Mouse (Mus musculus): ENCODE results near the gene Baz1a.
"Not testable (repeated sequence)": the region's sequence is repeated elsewhere in the genome, so short reads cannot be mapped to it uniquely, and the experiment has no call there.

Baz1a gene

DNA sequence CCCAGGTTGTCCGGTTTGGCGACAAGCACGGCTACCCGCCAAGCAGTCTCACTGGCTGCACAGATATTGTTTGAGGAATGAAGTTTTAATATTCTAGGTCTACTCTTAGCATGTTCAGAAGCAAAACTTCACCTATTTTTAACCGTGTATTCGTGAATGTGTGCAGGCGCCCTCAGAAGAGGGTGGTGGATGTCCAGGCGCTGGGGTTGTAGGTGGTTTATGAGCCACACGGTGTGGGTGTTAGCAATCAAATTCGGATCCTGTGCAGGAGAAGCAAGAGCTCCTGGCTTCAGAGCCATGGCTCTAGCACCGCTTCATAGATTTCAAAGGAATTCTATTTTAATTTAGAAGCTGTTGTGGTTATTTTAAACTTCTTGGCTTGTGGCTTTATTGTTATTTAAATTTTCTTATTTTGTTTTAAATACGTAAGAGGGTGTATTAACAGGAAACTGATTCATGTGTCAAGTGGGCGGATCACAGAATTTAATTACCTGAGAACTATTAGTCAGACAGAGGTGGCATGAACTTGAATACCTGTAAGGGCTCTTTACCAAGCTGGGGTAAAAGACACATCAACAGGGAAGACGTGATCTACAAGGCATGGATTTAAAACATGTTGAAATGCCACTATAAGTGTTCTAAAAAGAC lies 6.7 kb downstream of the Baz1a start:
- no peak for DNase-seq (ENCODE audit: low spot score)

- DNase-seq (ENCODE audit: low spot score) = no peak
Observed at GRCm38 (mm10) chr12:55006071-55006470, 8.1 kb downstream of the Baz1a start.

GRCm38 (mm10) chr12:55004396-55004795 lies 9.8 kb downstream of the Baz1a start:
- no peak for DNase-seq (ENCODE audit: low spot score)

DNA sequence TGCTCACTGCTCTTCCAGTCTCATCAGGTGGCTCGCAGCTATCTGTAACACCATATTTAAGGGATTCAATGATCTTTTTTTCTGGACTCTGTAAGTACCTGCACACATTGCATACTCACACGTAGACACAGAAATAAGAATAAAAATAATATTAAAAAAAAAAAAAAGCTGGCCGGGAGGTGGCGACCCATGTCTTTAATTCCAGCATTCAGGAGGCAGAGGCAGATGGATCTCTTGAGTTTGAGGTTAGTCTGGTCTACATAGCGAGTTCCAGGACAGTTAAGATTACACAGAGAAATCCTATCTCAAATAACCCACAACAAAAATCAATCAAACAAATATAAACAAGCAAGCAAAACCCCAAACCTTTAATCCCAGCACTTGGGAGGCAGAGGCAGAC lies 10.3 kb downstream of the Baz1a start:
- DNase-seq (ENCODE audit: low spot score) = no peak

GRCm38 (mm10) chr12:55002532-55002931 lies 11.6 kb downstream of the Baz1a start:
- DNase-seq (ENCODE audit: low spot score) = not testable (repeated sequence)

DNA sequence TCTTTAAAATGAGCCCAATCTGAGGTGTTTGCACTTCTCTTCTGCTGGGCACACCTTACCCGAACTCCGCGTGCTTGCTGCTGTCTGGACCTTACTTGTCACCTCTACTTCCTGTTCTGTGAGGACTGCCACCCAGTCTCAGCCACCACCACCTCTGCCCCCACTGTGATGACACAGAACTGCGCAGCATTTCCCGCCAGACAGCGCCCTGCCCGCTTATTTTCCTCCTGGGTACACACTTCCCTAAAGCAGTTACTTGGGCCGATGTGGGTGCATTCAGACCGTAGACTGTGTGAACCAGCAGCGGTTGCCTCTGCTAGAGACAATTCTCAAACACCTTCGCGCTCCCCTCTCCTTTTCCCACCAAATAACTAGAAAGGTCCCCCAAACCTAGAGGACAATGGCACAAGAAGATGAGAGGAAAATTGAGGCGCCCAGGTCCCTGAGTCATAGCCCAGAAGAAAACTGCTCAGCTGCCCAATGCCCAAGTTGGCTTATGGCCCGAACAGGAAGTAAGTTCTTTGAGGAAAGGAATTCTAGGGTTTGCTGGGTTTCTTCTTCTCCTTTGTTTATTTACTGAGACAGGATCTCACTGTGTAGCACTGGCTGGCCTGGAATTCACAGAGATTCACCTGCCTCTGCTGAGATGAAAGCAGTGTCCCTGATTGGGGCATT lies 15.0 kb downstream of the Baz1a start:
- peak; percentile 63 for DNase-seq (ENCODE audit: low spot score)

GRCm38 (mm10) chr12:54998411-54998810 lies 15.7 kb downstream of the Baz1a start:
- DNase-seq (ENCODE audit: low spot score) = no peak

GRCm38 (mm10) chr12:54996979-54997474 lies 17.1 kb downstream of the Baz1a start:
- no peak for DNase-seq (ENCODE audit: low spot score)

DNA sequence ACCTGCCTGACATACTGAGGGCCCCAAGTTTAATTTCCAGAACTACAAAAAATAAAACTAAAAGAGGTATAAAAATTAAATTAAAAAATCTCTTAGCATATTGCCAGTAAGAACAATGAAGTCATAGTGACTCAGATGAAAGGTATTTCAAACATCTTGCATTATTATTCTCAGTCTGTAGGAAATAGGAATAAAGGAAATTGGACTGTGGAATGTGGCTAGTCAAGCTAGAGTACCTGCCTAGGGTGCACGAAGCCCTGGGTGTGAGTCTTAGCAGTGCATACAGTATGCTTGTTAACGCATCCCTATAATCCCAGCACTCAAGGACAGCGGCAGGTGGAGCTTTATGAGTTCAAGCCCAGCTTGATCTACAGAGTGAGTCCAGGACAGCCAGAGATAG lies 18.2 kb downstream of the Baz1a start:
- no peak for DNase-seq (ENCODE audit: low spot score)

DNA sequence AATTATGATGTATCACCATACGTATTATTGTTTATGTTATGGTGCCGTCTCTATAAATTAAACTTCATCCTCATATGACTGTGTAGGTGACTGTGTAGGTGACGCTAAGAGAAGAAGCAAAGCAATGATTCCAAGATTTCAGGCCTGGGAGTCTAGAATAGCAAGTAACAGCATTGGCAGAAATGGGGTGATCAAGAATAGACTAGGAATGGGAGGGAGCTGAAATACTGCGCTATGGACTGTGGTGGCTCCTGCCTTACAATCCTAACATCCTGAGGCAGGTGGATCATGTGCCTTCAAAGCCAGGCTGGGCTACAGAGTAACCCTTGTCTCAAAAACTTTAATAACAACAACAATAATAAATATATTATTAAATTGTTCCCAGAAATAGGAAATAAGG lies 19.7 kb downstream of the Baz1a start:
- no peak for DNase-seq (ENCODE audit: low spot score)

DNA sequence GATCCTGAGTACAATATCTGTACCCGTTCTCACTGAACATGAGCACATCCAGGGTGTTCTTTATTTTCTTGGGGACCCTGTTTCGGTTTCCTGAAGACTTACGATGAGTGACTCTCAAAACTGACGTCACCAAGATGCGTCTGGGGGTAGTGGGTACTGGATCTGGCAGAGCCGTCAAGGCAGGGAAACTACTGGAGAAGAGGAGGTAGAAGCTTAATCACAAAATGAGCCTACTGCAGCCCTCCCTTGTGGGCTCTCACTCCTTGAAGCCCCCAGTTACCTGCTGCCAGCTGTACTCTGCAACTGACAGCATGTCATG lies 20.1 kb downstream of the Baz1a start:
- no peak for DNase-seq (ENCODE audit: low spot score)

DNA sequence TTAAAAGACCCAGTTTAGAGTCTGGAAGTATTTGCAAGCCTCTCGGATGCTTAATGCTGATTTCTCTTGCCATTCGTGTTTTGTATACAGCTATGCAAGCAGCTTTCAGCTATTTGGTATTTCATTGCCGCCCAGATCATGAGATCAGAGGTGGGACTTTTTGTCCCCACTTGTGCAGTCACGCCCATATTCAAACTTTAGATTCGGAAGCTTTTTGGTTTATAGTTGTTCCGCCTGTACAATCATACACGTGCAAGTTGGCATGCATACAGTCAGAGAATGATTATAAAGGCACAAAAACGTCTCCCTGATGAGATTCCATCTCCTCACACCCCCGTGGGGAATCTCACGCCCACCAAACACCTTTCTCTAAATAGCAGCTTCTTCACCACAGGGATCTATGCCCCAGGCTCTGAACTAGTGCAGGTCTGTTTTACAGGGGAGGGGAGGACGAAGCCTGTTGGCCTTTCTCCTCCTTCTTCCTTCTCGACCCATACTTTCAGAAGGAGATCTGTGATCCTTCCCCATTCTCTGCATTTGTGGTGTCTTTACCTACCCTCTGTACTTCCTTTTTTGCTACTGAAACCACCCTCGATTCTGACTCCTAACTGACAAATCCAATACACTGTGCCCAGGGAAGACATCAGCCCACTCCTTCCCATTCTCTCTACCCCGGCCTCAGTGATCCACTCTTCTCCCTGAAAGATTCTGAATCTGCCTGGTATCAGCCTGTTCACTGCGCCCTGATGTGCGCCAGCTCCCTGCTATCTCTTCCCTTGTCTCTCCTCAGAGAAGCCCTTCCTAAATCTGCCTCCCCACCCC lies 20.7 kb downstream of the Baz1a start:
- DNase-seq (ENCODE audit: low spot score) = no peak

GRCm38 (mm10) chr12:54992814-54993213 lies 21.3 kb downstream of the Baz1a start:
- peak; percentile 54 for DNase-seq (ENCODE audit: low spot score)

DNA sequence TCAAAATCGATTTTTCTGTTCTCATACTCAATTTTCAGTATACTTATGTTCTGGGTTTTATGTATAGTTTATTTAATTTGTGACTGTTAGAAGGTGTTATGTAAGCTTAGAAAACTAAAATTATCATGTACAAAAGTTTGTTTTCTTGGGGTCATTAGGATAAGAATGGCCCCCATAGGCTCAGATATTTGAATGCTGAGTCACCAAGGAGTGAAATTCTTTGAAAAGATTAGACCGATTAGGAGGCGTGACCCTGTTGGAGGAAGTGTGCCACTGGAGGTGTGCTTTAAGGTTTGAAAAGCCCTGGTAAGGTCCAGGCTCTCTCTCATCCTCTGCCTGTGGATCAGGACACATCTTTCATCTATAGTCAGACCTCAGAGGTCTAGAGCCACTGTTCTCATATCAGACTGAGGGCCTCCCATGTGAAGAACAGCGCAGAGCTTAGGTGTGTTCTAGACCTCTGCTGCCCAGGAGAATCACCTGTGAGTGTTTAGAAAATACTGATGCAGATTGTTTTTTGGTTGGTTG lies 25.8 kb downstream of the Baz1a start:
- DNase-seq (ENCODE audit: low spot score) = no peak

GRCm38 (mm10) chr12:54987156-54987555 lies 27.0 kb downstream of the Baz1a start:
- DNase-seq (ENCODE audit: low spot score) = no peak

- DNase-seq (ENCODE audit: low spot score) = peak; percentile 82
Observed at GRCm38 (mm10) chr12:54986052-54986717, 28.0 kb downstream of the Baz1a start, which contains the start of gene Gm20403. Gene Gm20403 (minus strand): TSS chr12:54986529.

GRCm38 (mm10) chr12:54985257-54986051 lies 28.7 kb downstream of the Baz1a start:
- peak; percentile 60 for DNase-seq (ENCODE audit: low spot score)

GRCm38 (mm10) chr12:54984701-54985256 lies 29.4 kb downstream of the Baz1a start:
- DNase-seq (ENCODE audit: low spot score) = peak; percentile 76

DNA sequence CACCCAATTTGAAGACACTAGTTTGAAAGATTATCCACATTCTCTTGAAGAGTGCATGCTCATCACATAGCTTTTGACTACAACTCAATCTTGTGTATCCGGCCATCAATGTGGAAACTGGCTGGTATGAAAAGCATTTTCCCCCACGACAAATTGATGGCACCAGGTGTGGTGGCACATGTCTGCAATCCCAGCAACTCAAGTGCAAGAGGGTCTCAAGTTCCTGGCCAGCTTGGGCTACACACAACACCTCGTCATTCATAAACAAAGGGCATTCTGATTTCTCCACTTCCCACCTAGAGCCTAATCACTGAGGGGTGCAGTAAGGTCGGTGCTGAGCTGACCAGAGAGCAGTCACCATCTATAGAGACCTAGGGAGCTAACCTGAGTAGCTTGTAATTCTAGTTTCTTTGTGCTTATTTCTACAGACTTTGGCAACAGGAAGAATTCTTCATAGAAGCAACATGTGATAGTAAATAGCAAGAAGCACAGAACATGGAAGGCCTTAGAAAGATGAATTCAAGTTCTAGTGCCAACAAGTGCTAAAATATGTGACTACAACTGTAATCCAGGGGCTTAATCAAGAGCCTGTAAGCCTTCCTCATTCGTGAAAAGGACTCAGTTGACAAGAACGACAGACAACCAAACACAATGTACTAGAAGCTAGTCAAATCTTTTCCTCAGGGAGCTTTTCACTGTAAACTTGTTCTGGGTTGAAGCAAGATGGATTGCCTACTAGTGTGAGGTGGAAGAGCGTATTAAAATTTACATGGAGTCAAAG lies 31.0 kb downstream of the Baz1a start:
- no peak for DNase-seq (ENCODE audit: low spot score)

DNA sequence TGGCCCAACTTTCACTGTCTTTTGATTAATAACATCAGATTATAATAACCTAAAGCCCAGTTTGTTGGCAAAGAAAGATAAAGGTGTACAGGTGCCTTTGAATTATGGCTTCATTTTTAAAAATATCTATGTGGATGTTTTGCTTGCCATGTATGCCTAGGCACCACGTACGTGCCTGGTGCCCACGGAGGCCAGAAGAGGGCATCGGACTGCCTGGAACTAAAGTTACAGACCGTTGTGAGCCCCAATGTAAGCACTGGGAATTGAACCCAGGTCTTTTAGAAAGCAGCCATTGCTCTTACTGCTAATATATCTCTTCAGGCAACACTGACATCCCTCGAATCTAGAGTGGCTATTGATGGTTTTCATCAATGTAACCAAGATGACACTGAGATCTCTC lies 32.2 kb downstream of the Baz1a start:
- no peak for DNase-seq (ENCODE audit: low spot score)
